Mouse (Mus musculus) bone marrow macrophage, adult 2 months (primary cell): ENCODE results near the gene Cdk8. TPM values are rescaled to one million over a fixed set of nuclear protein-coding genes. Genes with fewer than 3 reads are reported as not detected.

ENCODE experiments used
- H3K27ac ChIP-seq: 2 replicates; pipeline ENCODE4 v1.5.1; 2012; ENCODE audit warnings: low read depth, low read length; ENCODE audit not compliant: insufficient read depth
- H3K4me1 ChIP-seq: 2 replicates; pipeline ENCODE4 v1.6.1; 2012; ENCODE audit warnings: low read length; ENCODE audit not compliant: control insufficient read depth, insufficient read depth
- H3K4me3 ChIP-seq: 2 replicates; pipeline ENCODE4 v1.5.1; 2012; ENCODE audit warnings: mild to moderate bottlenecking, low read length, moderate library complexity; ENCODE audit not compliant: insufficient read depth
- CTCF ChIP-seq: IDR thresholded peaks from 2 replicates; pipeline ENCODE4 v1.5.1; 2012; ENCODE audit warnings: low read depth, mild to moderate bottlenecking, low read length, moderate library complexity
- POLR2A ChIP-seq: IDR thresholded peaks from 2 replicates; pipeline ENCODE4 v1.6.1; 2012; ENCODE audit warnings: mild to moderate bottlenecking, low read depth, low read length, borderline replicate concordance
- polyA plus RNA-seq: library from polyadenylated mRNA; stranded (reverse); fragments of >200 nt; gene quantifications from 2 replicates; pipeline ENCODE4 v1.2.4, GENCODE M21; 2012; ENCODE audit not compliant: missing spikeins, insufficient read depth, insufficient read length

Cdk8 gene
- polyA plus RNA-seq, 1 experiment, result 25.3 TPM

GRCm38 (mm10) chr5:146248746-146249145 lies 17.7 kb downstream of the Cdk8 start:
- H3K4me1 ChIP-seq, result peaks cover 49% of the 10 kb centered on the region
- peak overlapping the region; percentile 33 for H3K4me3 ChIP-seq
- TF ChIP-seq CTCF (no peak), POLR2A (no peak)
- H3K27ac ChIP-seq, result peak overlapping the region; percentile 43

GRCm38 (mm10) chr5:146250369-146251075 lies 19.5 kb downstream of the Cdk8 start:
- no peak overlapping the region for H3K27ac ChIP-seq
- peaks cover 57% of the 10 kb centered on the region for H3K4me1 ChIP-seq
- no peak overlapping the region for H3K4me3 ChIP-seq
- TF ChIP-seq POLR2A (no peak), CTCF (no peak)

- Histone ChIP-seq H3K27ac (no peak overlapping the region), H3K4me1 (peaks cover 47% of the 10 kb centered on the region), H3K4me3 (no peak overlapping the region)
- no peak for TF ChIP-seq POLR2A
- no peak for TF ChIP-seq CTCF
Measured at GRCm38 (mm10) chr5:146251663-146252429, 20.8 kb downstream of the Cdk8 start.

DNA sequence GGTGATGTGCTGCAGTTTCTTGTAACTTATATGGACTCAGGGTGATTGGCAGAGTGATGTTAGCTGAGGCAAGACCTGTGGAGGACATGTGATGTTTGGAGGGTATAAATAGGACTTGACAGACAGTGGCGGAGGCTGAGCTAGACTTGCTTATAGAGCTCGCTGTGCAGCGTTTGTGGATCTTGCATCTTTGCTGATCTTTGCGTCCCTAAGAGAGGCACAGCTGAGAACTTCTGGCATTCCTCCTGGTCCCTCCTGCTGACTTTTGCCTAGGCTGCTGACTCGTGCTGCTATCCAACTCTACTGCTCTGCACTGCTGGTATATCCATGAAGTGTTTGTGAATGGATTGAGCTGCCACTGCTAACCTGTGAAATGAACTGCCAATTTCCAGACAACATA lies 22.6 kb downstream of the Cdk8 start:
- H3K27ac ChIP-seq, result no peak overlapping the region
- TF ChIP-seq CTCF (no peak), POLR2A (no peak)
- no peak overlapping the region for H3K4me3 ChIP-seq
- H3K4me1 ChIP-seq, result peaks cover 37% of the 10 kb centered on the region

DNA sequence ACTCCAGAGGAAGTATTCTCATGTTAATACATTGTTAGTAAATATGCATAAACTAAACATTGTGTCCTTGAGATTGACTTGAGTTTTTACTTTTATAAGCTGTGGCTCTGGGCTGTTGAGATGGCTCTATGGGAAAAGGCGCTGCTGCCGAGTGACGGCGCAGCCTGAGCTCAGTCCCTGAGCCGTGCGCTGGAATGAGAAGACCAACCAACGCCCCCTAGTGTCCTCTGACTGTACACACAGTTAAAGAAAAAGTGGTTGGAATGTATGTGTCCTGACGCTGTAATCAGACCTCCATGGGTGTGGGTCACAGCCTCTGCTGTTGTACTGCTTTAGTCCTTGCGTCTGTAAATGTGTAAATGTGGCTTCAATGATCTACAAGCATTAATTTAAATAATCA lies 29.0 kb downstream of the Cdk8 start:
- H3K4me1 ChIP-seq, result no peaks in the 10 kb centered on the region
- H3K4me3 ChIP-seq, result no peak overlapping the region
- no peak overlapping the region for H3K27ac ChIP-seq
- TF ChIP-seq POLR2A (no peak), CTCF (peak; percentile 36; the same call in 1 of the 2 replicates)

- Histone ChIP-seq H3K4me1 (peaks cover 5% of the 10 kb centered on the region), H3K4me3 (no peak overlapping the region)
- TF ChIP-seq POLR2A (no peak), CTCF (no peak)
Measured at GRCm38 (mm10) chr5:146265934-146266591, 35.0 kb downstream of the Cdk8 start.

DNA sequence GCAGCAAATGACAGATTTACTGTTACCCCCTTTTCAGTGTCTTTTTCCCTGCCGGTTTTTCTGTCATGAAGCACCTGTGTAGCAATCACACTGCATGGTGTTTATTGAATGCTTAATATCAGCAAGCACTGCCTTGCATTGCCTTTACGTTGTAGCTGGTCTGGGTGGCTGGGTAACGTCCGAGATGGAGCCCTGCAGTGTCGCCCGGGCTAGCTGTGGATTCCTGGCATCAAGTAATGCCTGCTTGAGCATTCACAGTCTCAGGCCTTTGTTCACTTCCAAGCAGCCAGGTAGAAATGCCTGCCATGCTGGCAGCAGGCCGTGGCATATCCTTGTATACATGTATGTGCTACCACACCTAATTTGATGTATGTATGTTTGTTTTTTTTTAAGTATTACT lies 36.7 kb downstream of the Cdk8 start:
- H3K4me3 ChIP-seq, result no peak overlapping the region
- no peak overlapping the region for H3K27ac ChIP-seq
- TF ChIP-seq CTCF, result no peak
- no peak for TF ChIP-seq POLR2A
- peaks cover 5% of the 10 kb centered on the region for H3K4me1 ChIP-seq

More at GRCm38 (mm10) chr5:146265934-146266591, 35.0 kb downstream of the Cdk8 start:
- H3K27ac ChIP-seq, result no peak overlapping the region

- Histone ChIP-seq H3K4me3 (no peak overlapping the region), H3K27ac (no peak overlapping the region), H3K4me1 (peaks cover 5% of the 10 kb centered on the region)
- TF ChIP-seq CTCF (no peak), POLR2A (no peak)
Measured at GRCm38 (mm10) chr5:146270593-146270992, 39.6 kb downstream of the Cdk8 start.

GRCm38 (mm10) chr5:146271662-146272061 lies 40.6 kb downstream of the Cdk8 start:
- Histone ChIP-seq H3K27ac (no peak overlapping the region), H3K4me1 (peaks cover 5% of the 10 kb centered on the region), H3K4me3 (no peak overlapping the region)
- no peak for TF ChIP-seq POLR2A
- TF ChIP-seq CTCF, result no peak

- no peak overlapping the region for H3K27ac ChIP-seq
- H3K4me1 ChIP-seq, result peaks cover 5% of the 10 kb centered on the region
- TF ChIP-seq CTCF, result no peak
- no peak for TF ChIP-seq POLR2A
- H3K4me3 ChIP-seq, result no peak overlapping the region
Measured at GRCm38 (mm10) chr5:146273096-146273495, 42.1 kb downstream of the Cdk8 start.
